Mouse (Mus musculus) brain, adult 2 months (tissue): ENCODE data around the gene Tmod3.
"Not testable (repeated sequence)": the region's sequence is repeated elsewhere in the genome, so short reads cannot be mapped to it uniquely, and the experiment has no call there.

ENCODE experiments used
- DNase-seq: peaks from one replicate; pipeline ENCODE4 v3.0.0; 2011; ENCODE audit warnings: low read depth, low spot score

Gene Tmod3

DNA sequence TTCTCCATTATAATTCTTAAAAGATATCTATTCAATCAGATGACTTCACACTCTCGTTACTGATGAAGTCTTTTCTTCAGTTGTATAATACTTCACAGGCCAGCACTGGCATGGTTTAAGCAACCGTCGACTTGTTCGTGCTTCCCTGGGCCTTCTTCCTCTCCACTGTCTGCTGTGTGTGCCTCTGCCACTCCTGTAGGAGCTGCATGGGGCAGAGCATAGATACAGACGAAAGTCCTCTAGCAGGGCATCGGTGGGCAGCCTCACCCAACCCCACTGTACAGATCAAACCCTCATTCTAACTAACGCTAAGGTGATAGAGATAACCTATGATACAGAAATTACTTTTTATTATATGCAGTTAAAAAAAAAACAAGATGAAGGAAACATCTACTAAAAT, 60.9 kb downstream of the Tmod3 start:
- DNase-seq: no peak

DNA sequence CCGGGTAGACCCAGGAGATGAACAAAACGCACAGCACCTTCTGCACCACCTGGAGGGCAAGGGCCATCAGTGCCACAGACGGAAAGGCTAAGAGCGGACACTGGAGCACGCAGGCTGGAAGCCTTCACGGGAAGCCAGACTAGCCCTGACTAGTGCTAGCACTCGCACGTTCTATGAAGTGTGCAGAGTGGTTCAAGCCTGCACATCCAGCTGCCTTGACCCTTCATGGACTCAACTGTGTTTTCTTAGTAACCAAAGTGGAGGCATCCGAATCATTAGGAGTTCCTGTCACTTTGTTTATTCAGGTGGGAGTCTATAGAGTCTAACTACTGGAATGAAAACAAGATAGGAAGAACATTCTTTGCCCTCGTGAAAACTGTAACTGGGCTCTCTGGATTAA, 63.5 kb downstream of the Tmod3 start:
- DNase-seq: no peak

DNA sequence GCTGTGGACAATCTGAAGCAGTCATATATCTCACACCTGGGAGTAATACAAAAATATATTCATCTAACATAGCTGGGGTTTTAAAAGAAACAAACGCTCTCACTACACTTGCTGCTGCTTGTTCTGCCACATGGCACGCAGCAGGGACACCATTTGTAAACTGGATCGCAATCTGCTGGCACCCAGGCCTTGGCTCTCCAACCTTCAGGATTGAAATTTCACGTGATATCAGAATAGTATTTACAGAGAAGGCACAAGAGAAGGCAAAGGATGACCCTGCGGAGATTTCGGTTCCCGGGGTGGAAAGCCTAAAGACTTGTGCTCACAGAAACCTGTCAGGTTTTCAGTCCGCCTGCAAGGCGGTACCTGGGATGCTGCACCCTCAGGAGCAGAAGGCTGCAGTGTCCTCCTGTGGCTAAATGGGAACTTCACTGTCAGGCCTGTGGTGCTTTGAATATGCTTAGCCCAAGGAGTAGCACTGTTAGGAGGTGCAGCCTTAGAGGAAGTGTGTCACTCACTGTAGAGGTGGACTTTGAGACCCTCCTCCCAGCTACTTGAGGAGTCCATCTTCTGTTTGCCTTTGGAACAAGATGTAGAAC, 65.0 kb downstream of the Tmod3 start:
- peak; percentile 93 for DNase-seq

DNA sequence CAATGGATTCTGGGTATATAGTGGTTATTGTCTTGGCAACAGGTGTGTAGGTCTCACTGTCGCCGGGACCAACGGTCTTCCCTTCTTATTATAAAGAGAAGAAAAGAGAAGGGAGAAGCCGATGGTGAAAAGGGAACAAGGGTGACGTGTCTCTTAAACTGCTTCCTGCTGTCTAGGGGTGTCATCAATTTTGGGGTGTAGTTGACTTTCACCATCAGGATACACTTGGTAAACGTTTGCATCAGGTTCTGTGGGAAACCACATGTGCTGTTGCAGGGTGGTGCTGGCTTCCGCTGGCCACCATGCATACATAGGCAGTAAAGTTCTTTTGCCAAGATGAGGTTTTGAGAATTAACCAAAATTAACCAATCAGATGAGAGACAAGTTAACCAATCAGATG, 71.2 kb downstream of the Tmod3 start:
- not testable (repeated sequence) for DNase-seq

DNA sequence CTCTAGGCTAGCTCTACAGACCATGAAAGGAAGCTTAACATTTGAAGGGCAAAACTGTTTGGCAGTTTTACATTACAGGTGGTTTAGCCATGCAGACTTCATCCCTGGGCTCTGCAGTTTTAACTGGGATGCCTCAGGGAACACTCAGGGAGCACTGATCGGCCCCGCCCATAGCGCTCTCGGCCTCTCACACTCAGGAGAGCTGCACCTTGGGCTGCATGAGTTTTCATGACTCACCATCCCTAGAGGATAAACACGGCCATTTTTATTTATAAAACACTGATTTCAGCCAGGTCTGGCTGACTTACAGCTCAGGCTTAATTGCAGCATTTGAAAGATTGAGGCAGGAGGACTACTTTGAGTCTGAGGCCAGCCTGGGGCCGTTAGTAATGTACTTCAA, 74.2 kb downstream of the Tmod3 start:
- DNase-seq: no peak

DNA sequence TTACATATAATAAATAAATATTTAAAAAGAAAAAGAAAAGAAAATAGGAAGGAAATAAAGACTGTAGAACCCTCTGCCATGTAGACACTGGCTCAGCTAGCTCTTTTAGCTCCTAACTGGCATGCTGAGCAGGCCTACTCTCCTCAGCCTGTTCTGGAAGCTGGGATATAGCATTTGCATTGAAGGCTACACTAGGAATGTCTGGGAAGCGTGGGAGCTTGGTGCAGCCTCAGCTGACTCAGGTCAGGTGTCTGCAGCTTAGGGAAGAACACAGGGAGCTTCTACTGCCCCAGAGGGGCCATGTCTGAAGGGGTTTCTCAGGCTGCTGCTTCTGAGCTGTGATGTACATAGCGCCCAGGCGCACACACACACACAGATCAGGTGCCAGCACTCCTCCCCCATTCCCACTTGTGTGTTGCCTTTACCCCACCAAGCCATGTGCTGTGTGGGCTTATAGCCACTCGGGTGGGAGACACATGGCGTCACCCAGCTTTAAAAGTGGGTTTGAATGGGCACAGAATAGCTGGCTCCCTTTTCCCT, 78.9 kb downstream of the Tmod3 start:
- peak; percentile 75 for DNase-seq

DNA sequence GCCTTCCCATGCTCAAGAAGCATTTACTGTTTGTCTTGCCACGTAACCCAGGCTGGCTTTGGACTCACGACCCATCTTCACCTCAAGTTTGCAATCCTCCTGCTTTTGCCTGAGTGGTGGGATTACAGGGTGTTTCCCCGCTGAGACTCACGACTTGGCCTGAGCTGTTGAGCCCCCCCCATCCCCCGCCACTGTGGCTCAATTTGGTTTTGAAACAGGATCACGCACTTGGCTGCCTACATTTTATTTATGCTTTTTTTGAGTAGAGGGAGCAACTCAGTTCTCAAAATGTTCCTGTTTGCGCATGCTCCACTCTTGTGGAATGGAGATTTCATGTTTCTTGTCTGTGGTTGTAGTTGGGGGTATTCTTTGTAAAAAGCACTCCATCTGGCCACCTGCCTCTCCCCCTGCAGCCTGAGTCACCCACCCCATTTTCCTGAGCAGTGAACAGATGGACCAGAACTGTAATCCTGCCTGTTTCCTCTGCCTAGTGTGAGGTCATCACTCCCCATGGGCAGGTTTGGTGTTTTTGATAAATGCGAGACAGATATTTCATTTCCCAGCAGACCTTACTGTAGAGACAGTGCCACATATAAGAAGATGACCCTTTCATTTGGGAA, 80.2 kb downstream of the Tmod3 start:
- DNase-seq: peak; percentile 96

DNA sequence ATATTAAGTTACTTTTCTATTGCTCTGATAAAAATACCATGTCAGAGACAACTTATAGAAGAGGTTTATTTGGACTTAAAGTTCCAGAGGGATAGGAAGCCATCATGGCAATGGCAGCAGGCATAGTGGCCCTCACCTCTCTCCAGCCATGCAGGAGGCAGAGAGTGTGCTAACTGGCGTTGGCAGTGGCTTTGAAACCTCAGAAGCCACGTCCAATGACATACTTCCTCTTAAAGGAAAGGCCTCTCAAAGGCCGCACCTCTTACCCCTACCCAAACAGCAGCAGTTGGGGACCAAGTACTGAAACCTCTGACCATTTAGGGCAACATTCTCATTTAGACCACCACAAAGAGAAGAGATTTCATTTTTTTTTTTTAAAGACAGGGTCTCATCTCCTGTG, 82.2 kb downstream of the Tmod3 start:
- no peak for DNase-seq

DNA sequence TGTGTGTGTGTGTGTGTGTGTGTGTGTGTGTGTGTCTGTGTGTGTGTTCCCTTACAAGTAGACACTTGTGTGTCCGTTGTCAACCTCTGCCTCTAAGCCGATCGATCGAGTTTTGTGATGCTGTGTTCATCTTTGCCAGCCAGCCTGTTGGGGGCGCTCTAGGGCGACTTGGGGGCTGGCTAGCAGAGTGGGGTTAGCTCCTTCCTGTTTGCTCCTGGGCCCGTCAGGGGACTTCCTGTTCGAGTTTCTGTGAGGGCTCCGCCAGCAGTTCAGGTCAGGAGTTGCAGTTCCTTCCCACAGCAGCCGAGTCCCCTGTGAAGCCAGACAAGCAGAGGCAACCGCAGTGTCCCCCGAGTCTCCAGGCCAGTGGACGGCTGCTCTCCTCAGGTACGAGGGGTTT, 91.2 kb downstream of the Tmod3 start:
- no peak for DNase-seq

DNA sequence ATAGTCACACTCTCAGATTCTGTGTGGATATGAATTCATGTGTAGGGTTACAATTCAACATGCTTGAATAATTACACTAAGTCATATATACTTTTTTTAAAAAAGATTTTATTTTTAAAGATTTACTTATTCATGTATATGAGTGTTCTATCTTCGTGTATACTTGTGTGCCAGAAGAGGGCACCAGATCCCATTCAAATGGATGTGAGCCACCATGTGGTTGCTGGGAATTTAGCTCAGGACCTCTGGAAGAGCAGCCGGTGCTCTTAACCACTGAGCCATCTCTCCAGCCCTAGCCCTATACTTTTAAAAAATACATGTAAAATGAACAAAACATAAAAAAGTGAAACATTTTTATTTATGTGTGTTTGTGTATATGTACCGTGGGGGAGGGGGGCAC, 91.9 kb downstream of the Tmod3 start:
- DNase-seq: no peak

DNA sequence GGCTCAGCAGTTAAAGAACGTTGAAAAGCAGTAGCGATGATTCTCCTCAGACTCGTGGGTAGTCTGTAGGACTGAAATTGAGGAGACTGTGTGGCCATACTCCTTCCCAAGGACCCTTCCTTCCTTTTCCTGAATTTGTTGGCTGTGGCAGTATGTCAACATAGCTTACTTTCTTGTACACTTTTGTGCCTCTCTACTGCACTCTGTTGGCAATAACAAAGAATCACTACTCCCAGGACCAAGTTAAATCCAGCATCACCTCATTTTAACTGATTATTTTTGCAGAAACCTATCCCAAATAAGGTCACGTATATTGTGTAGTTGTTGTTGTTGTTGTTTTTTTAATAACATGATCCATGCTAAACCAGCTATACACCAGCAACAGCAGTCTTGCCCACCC, 92.8 kb downstream of the Tmod3 start:
- no peak for DNase-seq

DNA sequence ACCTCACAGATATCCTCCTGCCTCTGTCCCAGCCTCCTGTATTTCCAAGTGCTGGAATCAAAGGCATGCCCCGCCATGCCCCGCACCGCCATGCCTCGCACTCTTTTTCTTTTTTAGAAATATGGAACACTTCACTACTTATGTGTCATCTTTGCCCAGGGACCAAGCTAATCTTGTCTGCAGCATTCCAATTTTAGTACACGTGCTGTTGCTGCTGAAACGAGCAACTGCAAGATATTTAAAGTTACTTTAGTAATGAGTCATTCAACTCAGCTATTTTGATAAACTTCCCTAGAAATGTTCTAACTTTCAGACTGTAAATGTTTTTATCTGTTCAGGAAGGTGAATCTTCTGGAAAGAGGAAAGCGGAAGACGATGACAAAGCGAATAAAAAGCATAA, 93.6 kb downstream of the Tmod3 start:
- DNase-seq: peak; percentile 84

DNA sequence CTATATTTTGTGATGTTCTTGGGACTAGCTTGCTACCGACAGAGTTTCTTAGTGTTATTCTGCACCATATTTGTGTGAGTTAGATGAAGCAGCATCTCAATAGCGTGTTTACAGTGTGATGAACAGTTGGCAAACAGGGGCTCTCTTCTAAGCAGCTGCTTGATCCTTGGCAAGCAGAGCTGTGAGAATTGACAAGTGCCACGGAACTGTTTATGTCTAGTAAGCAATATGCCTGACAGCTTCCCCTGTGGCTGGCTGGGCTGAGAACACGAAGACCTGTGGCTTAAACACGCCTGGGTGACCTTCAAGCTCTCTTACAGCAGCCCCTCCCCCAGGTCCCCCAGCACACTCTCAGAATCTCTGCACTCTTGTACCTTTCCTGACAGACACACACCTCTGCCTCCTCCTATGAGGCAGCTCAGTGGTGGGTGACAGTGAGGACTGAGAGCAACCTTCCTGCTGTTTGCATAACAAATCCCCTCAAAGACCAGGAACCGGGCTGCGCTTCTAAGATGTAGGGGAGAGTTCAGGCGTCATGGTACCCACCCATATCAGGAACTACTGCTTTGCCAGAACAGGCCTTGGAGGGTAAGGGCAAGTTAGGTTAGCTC, 96.3 kb downstream of the Tmod3 start:
- peak; percentile 41 for DNase-seq

DNA sequence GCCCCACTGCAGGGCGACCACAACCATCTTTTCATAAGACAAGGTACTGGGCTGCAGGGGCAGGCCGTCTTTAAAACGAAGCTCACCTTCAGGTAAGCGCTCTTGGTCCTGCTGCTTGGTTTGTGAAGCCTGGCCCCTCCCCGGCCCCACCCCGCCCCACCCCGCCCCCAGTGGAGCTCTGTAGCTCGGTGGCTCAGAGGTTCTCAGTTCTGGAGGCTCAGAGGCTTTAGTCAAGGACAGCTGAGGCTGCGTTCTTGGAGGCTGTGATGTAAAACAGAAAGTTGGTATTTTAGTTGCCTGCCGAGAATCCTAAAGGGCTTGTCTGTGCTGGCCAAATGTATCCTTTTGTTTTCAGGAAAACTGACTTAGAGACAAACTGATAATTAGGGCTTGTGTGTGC, 103.8 kb downstream of the Tmod3 start:
- peak; percentile 47 for DNase-seq

DNA sequence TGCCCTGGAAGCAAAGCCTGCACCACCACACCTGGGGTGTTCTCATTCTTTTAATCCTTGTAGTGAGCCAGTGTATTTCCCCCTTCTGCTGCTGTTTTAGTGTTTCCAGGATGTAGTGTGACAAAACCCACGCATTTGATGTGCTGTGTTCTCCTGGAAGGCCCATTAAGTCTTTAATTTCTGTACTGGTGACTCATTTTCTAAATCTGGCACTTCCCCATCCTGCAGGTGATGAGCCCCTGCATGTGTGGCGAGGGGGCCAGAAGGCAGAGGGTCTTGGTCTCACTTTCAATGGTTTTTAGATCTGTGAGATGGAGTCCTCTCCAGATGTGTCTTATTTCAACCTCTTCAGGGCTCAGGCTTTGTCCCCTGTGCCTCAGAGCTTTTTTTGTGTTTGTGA, 105.5 kb downstream of the Tmod3 start:
- peak; percentile 33 for DNase-seq

DNA sequence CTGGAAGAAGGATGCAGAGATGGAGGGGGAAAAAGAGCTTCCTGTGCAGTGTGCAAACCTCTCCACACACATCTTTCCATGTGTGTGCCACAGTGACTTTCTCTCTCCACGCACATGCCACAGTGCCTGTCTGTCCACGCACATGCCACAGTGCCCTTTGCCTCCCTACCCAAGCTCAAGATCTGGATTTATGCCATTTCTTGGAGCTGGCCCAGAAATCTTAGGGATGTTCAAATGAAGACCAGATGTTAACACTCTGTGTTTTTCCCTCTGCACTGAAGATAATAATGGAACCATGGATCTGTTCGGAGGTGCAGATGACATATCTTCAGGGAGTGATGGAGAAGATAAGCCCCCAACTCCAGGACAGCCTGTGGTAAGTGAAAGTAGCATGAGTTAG, 111.4 kb downstream of the Tmod3 start:
- no peak for DNase-seq
